Mouse (Mus musculus) G1E (cell line): ENCODE measurements around the gene Tbc1d5. TPM values are rescaled to one million over a fixed set of nuclear protein-coding genes. Genes with fewer than 3 reads are reported as not detected.

ENCODE experiments used
- ATAC-seq: 2 replicates; pipeline ENCODE4 v1.8.0; 2016; ENCODE audit warnings: mild to moderate bottlenecking; ENCODE audit not compliant: insufficient number of reproducible peaks, poor library complexity, low FRiP score, severe bottlenecking; ENCODE audit errors: extremely low read depth
- DNase-seq: peaks from one replicate; pipeline ENCODE4 v3.0.0; 2012; ENCODE audit warnings: low spot score
- H3K27me3 ChIP-seq: 2 replicates; pipeline ENCODE4 v1.6.1; 2012; ENCODE audit warnings: mild to moderate bottlenecking, low read length, inconsistent platforms; ENCODE audit not compliant: insufficient read depth
- H3K36me3 ChIP-seq: replicated peaks from 2 replicates; pipeline ENCODE3; 2012; ENCODE audit warnings: mild to moderate bottlenecking, inconsistent platforms
- H3K4me1 ChIP-seq: 2 replicates; pipeline ENCODE4 v1.6.1; 2012; ENCODE audit warnings: low read depth, low read length, inconsistent platforms, mixed read lengths; ENCODE audit not compliant: insufficient read depth
- H3K4me3 ChIP-seq: 2 replicates; pipeline ENCODE4 v1.5.1; 2012; ENCODE audit warnings: low read depth, mild to moderate bottlenecking, inconsistent platforms, low read length, moderate library complexity, mixed read lengths
- H3K9me3 ChIP-seq: replicated peaks from 2 replicates; pipeline ENCODE4 v1.6.1; 2012; ENCODE audit warnings: inconsistent platforms
- CTCF ChIP-seq: IDR thresholded peaks from 2 replicates; pipeline ENCODE4 v1.5.1; 2012; ENCODE audit warnings: low read depth, low read length, inconsistent platforms, mixed read lengths
- GATA1 ChIP-seq: IDR thresholded peaks from 2 replicates; pipeline ENCODE4 v1.6.1; 2012; ENCODE audit warnings: borderline replicate concordance, low read length, inconsistent platforms, mixed read lengths
- GATA2 ChIP-seq: IDR thresholded peaks from 2 replicates; pipeline ENCODE4 v1.6.1; 2012; ENCODE audit warnings: low read depth, low read length, inconsistent platforms, borderline replicate concordance
- POLR2AphosphoS5 ChIP-seq: IDR thresholded peaks from 2 replicates; pipeline ENCODE4 v1.6.1; 2012; ENCODE audit warnings: low read depth, low read length, inconsistent platforms; ENCODE audit not compliant: insufficient replicate concordance
- TAL1 ChIP-seq: conservative IDR thresholded peaks from 2 replicates; pipeline ENCODE4 v1.6.1; 2012; ENCODE audit warnings: low read depth, low read length, inconsistent platforms, mixed read lengths
- polyA plus RNA-seq: library from polyadenylated mRNA; stranded (reverse); fragments of >175 nt; gene quantifications from 2 replicates; pipeline ENCODE4 v1.2.3, GENCODE M21; 2012
- total RNA-seq, 2 experiments: library from RNA; stranded (forward) in 1 of 2; stranded (reverse) in 1 of 2; fragments of 200-1000 nt in 1 of 2; fragments of >200 nt in 1 of 2; fragmentation: Nextera tagmentation in 1 of 2; gene quantifications; 2 replicates each; pipeline ENCODE4 v1.2.3; 2014 to 2017

Tbc1d5 gene
- total and polyA plus RNA-seq, 3 experiments: 11.8 to 64.6 (median 21.5) TPM

GRCm38 (mm10) chr17:51209565-51209964 lies 30.4 kb upstream of the Tbc1d5 start:
- Histone ChIP-seq H3K9me3 (no peaks in the 10 kb centered on the region), H3K4me3 (no peak overlapping the region), H3K36me3 (no peaks in the 10 kb centered on the region), H3K27me3 (no peaks in the 10 kb centered on the region), H3K4me1 (no peaks in the 10 kb centered on the region)
- ATAC-seq (no peak), DNase-seq (no peak)
- TF ChIP-seq CTCF: no peak
- no peak for TF ChIP-seq GATA2
- no peak for TF ChIP-seq GATA1
- no peak for TF ChIP-seq TAL1
- TF ChIP-seq POLR2AphosphoS5: no peak

- Histone ChIP-seq H3K27me3 (no peaks in the 10 kb centered on the region), H3K4me3 (no peak overlapping the region), H3K36me3 (no peaks in the 10 kb centered on the region), H3K4me1 (no peaks in the 10 kb centered on the region), H3K9me3 (no peaks in the 10 kb centered on the region)
- DNase-seq: no peak
- TF ChIP-seq TAL1 (no peak), GATA2 (no peak), POLR2AphosphoS5 (no peak), GATA1 (no peak), CTCF (no peak)
- no peak for ATAC-seq
Observed at GRCm38 (mm10) chr17:51204643-51205042, 25.5 kb upstream of the Tbc1d5 start.

- ATAC-seq (no peak), DNase-seq (no peak)
- TF ChIP-seq POLR2AphosphoS5 (no peak), GATA1 (no peak), GATA2 (no peak), CTCF (no peak)
- H3K9me3 ChIP-seq: no peaks in the 10 kb centered on the region
- no peaks in the 10 kb centered on the region for H3K36me3 ChIP-seq
- no peaks in the 10 kb centered on the region for H3K4me1 ChIP-seq
- H3K27me3 ChIP-seq: no peaks in the 10 kb centered on the region
- H3K4me3 ChIP-seq: no peak overlapping the region
Observed at GRCm38 (mm10) chr17:51195561-51195960, 16.4 kb upstream of the Tbc1d5 start.

GRCm38 (mm10) chr17:51194787-51195186 lies 15.6 kb upstream of the Tbc1d5 start:
- no peak for TF ChIP-seq POLR2AphosphoS5
- no peak for TF ChIP-seq GATA1
- no peak for TF ChIP-seq CTCF
- TF ChIP-seq TAL1: no peak
- TF ChIP-seq GATA2: no peak
- Histone ChIP-seq H3K4me3 (no peak overlapping the region), H3K27me3 (peaks cover 3% of the 10 kb centered on the region), H3K4me1 (no peaks in the 10 kb centered on the region), H3K36me3 (no peaks in the 10 kb centered on the region), H3K9me3 (no peaks in the 10 kb centered on the region)
- ATAC-seq (no peak), DNase-seq (no peak)

DNA sequence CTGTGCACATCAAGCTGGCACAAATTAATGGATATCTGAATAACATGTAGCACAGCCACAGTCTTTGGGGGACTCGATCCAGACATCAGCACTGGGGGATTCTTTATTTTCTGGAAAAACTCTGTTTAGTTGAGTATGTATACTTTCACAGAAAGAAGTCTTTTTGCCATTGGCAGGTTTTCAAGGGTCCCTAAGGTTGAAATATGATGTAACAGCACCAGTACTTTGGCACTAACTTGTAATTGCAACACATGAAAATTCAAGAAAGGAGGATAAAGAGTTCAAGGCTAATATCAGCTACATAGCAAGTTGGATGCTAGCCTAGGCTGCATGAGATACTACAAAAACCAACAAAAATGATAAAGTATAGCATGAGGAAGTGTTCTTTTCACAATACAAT lies 12.2 kb upstream of the Tbc1d5 start:
- Histone ChIP-seq H3K36me3 (no peaks in the 10 kb centered on the region), H3K4me1 (no peaks in the 10 kb centered on the region), H3K9me3 (no peaks in the 10 kb centered on the region), H3K4me3 (no peak overlapping the region), H3K27me3 (peaks cover 3% of the 10 kb centered on the region)
- DNase-seq: no peak
- no peak for ATAC-seq
- TF ChIP-seq TAL1 (no peak), GATA1 (no peak), GATA2 (no peak), CTCF (no peak), POLR2AphosphoS5 (no peak)

GRCm38 (mm10) chr17:51182715-51183114 lies 3.6 kb upstream of the Tbc1d5 start:
- no peak for ATAC-seq
- TF ChIP-seq CTCF (no peak), GATA1 (no peak), POLR2AphosphoS5 (no peak), TAL1 (no peak), GATA2 (no peak)
- no peaks in the 10 kb centered on the region for H3K9me3 ChIP-seq

More at GRCm38 (mm10) chr17:51182715-51183114, 3.6 kb upstream of the Tbc1d5 start:
- H3K4me3 ChIP-seq: no peak overlapping the region
- no peaks in the 10 kb centered on the region for H3K36me3 ChIP-seq
- no peak for DNase-seq
- H3K27me3 ChIP-seq: no peaks in the 10 kb centered on the region
- H3K4me1 ChIP-seq: peaks cover 8% of the 10 kb centered on the region
